Mouse (Mus musculus): ENCODE measurements around the gene Inafm1. TPM values are rescaled to one million over a fixed set of nuclear protein-coding genes. Genes with fewer than 3 reads are reported as not detected.

The Inafm1 gene
- total and polyA plus RNA-seq, 3 experiments = 50.7 to 87.6 TPM; not detected in 1

- TF ChIP-seq UBTF (IDR thresholded peaks at IDR 0.05; ENCODE audit: borderline replicate concordance, insufficient read depth, low read depth, low read length) (no peak), POLR2A (IDR thresholded peaks at IDR 0.05; ENCODE audit: control insufficient read depth in 1 of 2, insufficient read depth in 1 of 2, low read depth in 1 of 2, low read length in 2 of 2, poor library complexity in 1 of 2) (no peak), MYB (IDR thresholded peaks at IDR 0.05; ENCODE audit: low read depth, low read length) (no peak), CHD1 (IDR thresholded peaks at IDR 0.05; ENCODE audit: low read depth, low read length) (no peak), ZMIZ1 (IDR thresholded peaks at IDR 0.05; ENCODE audit: low read depth, low read length) (no peak), MEF2A (IDR thresholded peaks at IDR 0.05; ENCODE audit: extremely low read depth, insufficient replicate concordance, low read depth, low read length, poor library complexity, severe bottlenecking) (no peak), TCF12 (IDR thresholded peaks at IDR 0.05; ENCODE audit: low read depth, low read length) (peak; percentile 69; the same call in 1 of the 2 replicates), KAT2A (conservative IDR thresholded peaks at IDR 0.05; ENCODE audit: low read depth, low read length) (no peak; the same call in 1 of the 2 replicates), SIN3A (IDR thresholded peaks at IDR 0.05; ENCODE audit: low read length) (peak; percentile 76), EP300 (IDR thresholded peaks at IDR 0.05; ENCODE audit: low read depth in 1 of 2, low read length in 2 of 2) (peak; percentile 73 to 84), RCOR1 (IDR thresholded peaks at IDR 0.05; ENCODE audit: low read depth, low read length) (peak; percentile 77), ZKSCAN1 (IDR thresholded peaks at IDR 0.05; ENCODE audit: low read depth, low read length) (no peak)
Observed at GRCm38 (mm10) chr7:16240281-16240977, 33.0 kb downstream of the Inafm1 start (continued).

GRCm38 (mm10) chr7:16239554-16239997 is 33.8 kb downstream of the Inafm1 start:
- Histone ChIP-seq H3K9ac (ENCODE audit: control insufficient read depth, low read depth, low read length, poor library complexity, severe bottlenecking) (peak overlapping the region; percentile 69), H3K79me2 (ENCODE audit: control insufficient read depth, insufficient read depth, low read length, poor library complexity) (no peaks in the 10 kb centered on the region), H3K27me3 (ENCODE audit: control insufficient read depth in 1 of 2, insufficient read depth in 2 of 2, low read length in 2 of 2) (no peaks in the 10 kb centered on the region), H3K9me3 (replicated peaks; ENCODE audit: insufficient read depth, low read length) (no peaks in the 10 kb centered on the region), H3K4me1 (ENCODE audit: control insufficient read depth in 1 of 2, insufficient read depth in 2 of 2, low read length in 2 of 2) (peaks cover 3 to 21% of the 10 kb centered on the region in 2 experiments; a peak in 3 of 4 replicates), H3K27ac (ENCODE audit: control insufficient read depth, low read depth, low read length) (peak overlapping the region; percentile 73), H3K36me3 (ENCODE audit: control insufficient read depth in 1 of 2, insufficient read depth in 2 of 2, low read length in 2 of 2) (peaks cover 0 to 17% of the 10 kb centered on the region in 2 experiments; a peak in 2 of 4 replicates), H3K4me3 (ENCODE audit: control insufficient read depth in 1 of 2, insufficient read depth in 1 of 2, low read depth in 2 of 2, low read length in 2 of 2) (peak overlapping the region; percentile 49 to 54; a peak in 3 of 4 replicates)
- DNase-seq (ENCODE audit: low read depth, low spot score) = peak; percentile 31
- no peak for TF ChIP-seq TAL1 (IDR thresholded peaks at IDR 0.05; ENCODE audit: low read length)
- TF ChIP-seq ZMIZ1 (IDR thresholded peaks at IDR 0.05; ENCODE audit: low read depth, low read length) = no peak
- no peak for TF ChIP-seq MXI1 (IDR thresholded peaks at IDR 0.05; ENCODE audit: low read depth, low read length)
- TF ChIP-seq GATA1 (IDR thresholded peaks at IDR 0.05; ENCODE audit: low read depth, low read length) = no peak

- H3K9me3 ChIP-seq (replicated peaks; ENCODE audit: insufficient read depth, low read length) = no peaks in the 10 kb centered on the region
Observed at GRCm38 (mm10) chr7:16229869-16230268, 43.5 kb downstream of the Inafm1 start.

More at GRCm38 (mm10) chr7:16229869-16230268, 43.5 kb downstream of the Inafm1 start:
- H3K4me1 ChIP-seq (ENCODE audit: control insufficient read depth in 1 of 2, insufficient read depth in 2 of 2, low read length in 2 of 2) = no peaks in the 10 kb centered on the region
- no peak for TF ChIP-seq MAZ (IDR thresholded peaks at IDR 0.05; ENCODE audit: low read depth, low read length)
- TF ChIP-seq POLR2AphosphoS5 (IDR thresholded peaks at IDR 0.05; ENCODE audit: borderline replicate concordance, low read depth, low read length) = no peak
- no peak for TF ChIP-seq ZC3H11A (IDR thresholded peaks at IDR 0.05; ENCODE audit: low read depth, low read length)
- TF ChIP-seq RAD21 (IDR thresholded peaks at IDR 0.05; ENCODE audit: low read depth, low read length) = no peak
- TF ChIP-seq MXI1 (IDR thresholded peaks at IDR 0.05; ENCODE audit: low read depth, low read length) = no peak
- no peak for TF ChIP-seq SMC3 (IDR thresholded peaks at IDR 0.05; ENCODE audit: low read depth, low read length)
- no peak for TF ChIP-seq SIN3A (IDR thresholded peaks at IDR 0.05; ENCODE audit: low read length)
- TF ChIP-seq KAT2A (conservative IDR thresholded peaks at IDR 0.05; ENCODE audit: low read depth, low read length) = no peak
- no peak for TF ChIP-seq CHD1 (IDR thresholded peaks at IDR 0.05; ENCODE audit: low read depth, low read length)
- no peak for TF ChIP-seq POLR2AphosphoS2 (IDR thresholded peaks at IDR 0.05; ENCODE audit: low read length)
- no peak for TF ChIP-seq TAL1 (IDR thresholded peaks at IDR 0.05; ENCODE audit: low read length)
- no peak for TF ChIP-seq NRF1 (IDR thresholded peaks at IDR 0.05; ENCODE audit: insufficient read depth, low read depth, low read length, poor library complexity, severe bottlenecking)
- H3K9ac ChIP-seq (ENCODE audit: control insufficient read depth, low read depth, low read length, poor library complexity, severe bottlenecking) = no peak overlapping the region
- H3K27me3 ChIP-seq (ENCODE audit: control insufficient read depth in 1 of 2, insufficient read depth in 2 of 2, low read length in 2 of 2) = peaks cover 4 to 5% of the 10 kb centered on the region in 2 experiments; a peak in 3 of 4 replicates
- no peak overlapping the region for H3K27ac ChIP-seq (ENCODE audit: control insufficient read depth, low read depth, low read length)
- H3K4me3 ChIP-seq (ENCODE audit: control insufficient read depth in 1 of 2, insufficient read depth in 1 of 2, low read depth in 2 of 2, low read length in 2 of 2) = no peak overlapping the region
- no peak for DNase-seq (ENCODE audit: low read depth, low spot score)
- H3K79me2 ChIP-seq (ENCODE audit: control insufficient read depth, insufficient read depth, low read length, poor library complexity) = no peaks in the 10 kb centered on the region
- H3K36me3 ChIP-seq (ENCODE audit: control insufficient read depth in 1 of 2, insufficient read depth in 2 of 2, low read length in 2 of 2) = no peaks in the 10 kb centered on the region

Measured in MEL (cell line).